Mouse (Mus musculus): Measurements from ENCODE around the gene Napb.

- TF ChIP-seq EP300 (IDR thresholded peaks at IDR 0.05; ENCODE audit: low read depth) = no peak
- no peak for TF ChIP-seq CTCF (IDR thresholded peaks at IDR 0.05; ENCODE audit: low read depth)
Observed at GRCm38 (mm10) chr2:148719271-148719995, 12.8 kb downstream of the Napb start.
